Comparison of ENCODE assay signal across 12 mouse cellular contexts in genomic region chr13:99030579-99031200, GRCm38 (mm10). TPM values are rescaled to one million over a fixed set of nuclear protein-coding genes. Genes with fewer than 3 reads are reported as not detected.
DNase-seq lines count a peak whose midpoint lies in the region; ATAC-seq and TF ChIP-seq lines count a peak whose summit lies in the region.
"Had no signal": no experiment of that assay in that cellular context is flagged by ENCODE, and none has a peak within 500 bp of the region (broad histone marks: within the 10 kb centered on the region; RNA-seq: fewer than 3 reads in every experiment).

No protein-coding gene starts in this region.

- H3K27ac ChIP-seq in bone marrow, adult 2 months (ENCODE audit: control insufficient read depth, insufficient read depth, low read depth, low read length, poor library complexity), result peak overlapping the region; percentile 68
- H3K27ac ChIP-seq in hindbrain, embryonic 11.5 days (ENCODE audit: low read depth, low read length), result no peak overlapping the region
- H3K27ac ChIP-seq in midbrain, embryonic 15.5 days, result peak overlapping the region; percentile 78
- no peak overlapping the region for H3K27ac ChIP-seq in gastrocnemius, adult 2 months

- no peak for TF ChIP-seq POLR2A in bone marrow, adult 2 months (IDR thresholded peaks at IDR 0.05; ENCODE audit: borderline replicate concordance, control insufficient read depth, low read depth, low read length)

- H3K36me3 ChIP-seq in hindbrain, embryonic 11.5 days (ENCODE audit: control insufficient read depth, insufficient read depth, low read length), result no peaks in the 10 kb centered on the region
- H3K36me3 ChIP-seq in midbrain, embryonic 15.5 days (replicated peaks), result no peaks in the 10 kb centered on the region

- TF ChIP-seq CTCF in bone marrow, adult 2 months (IDR thresholded peaks at IDR 0.05; ENCODE audit: control insufficient read depth, insufficient read depth, low read length), result no peak
- TF ChIP-seq CTCF in gastrocnemius, adult 2 months (IDR thresholded peaks at IDR 0.05), result no peak

- intact Hi-C loops in gastrocnemius, adult 2 months (cut with DNase I), result no loop called here

- no peaks in the 10 kb centered on the region for H3K9me3 ChIP-seq in hindbrain, embryonic 11.5 days (ENCODE audit: control insufficient read depth, low read length)
- no peaks in the 10 kb centered on the region for H3K9me3 ChIP-seq in midbrain, embryonic 15.5 days

- 35% methylated on average over 15 of the region's 15 CpGs for WGBS in bone marrow, adult 2 months
- 45% methylated on average over 15 of the region's 15 CpGs for WGBS in hindbrain, embryonic 11.5 days
- WGBS in midbrain, embryonic 15.5 days, result 20% methylated on average over 15 of the region's 15 CpGs

- H3K9ac ChIP-seq in hindbrain, embryonic 11.5 days (ENCODE audit: low read depth, low read length), result no peak overlapping the region
- H3K9ac ChIP-seq in midbrain, embryonic 15.5 days, result no peak overlapping the region

- no peak for ATAC-seq in hindbrain, embryonic 11.5 days (ENCODE audit: low FRiP score)
- ATAC-seq in midbrain, embryonic 15.5 days (replicated peaks), result peak; percentile 77

- peaks cover 5% of the 10 kb centered on the region for H3K4me1 ChIP-seq in bone marrow, adult 2 months (ENCODE audit: control insufficient read depth, insufficient read depth, low read length)
- peaks cover 6% of the 10 kb centered on the region; the same call in 1 of the 2 replicates for H3K4me1 ChIP-seq in hindbrain, embryonic 11.5 days (replicated peaks; ENCODE audit: control insufficient read depth, insufficient read depth, low read length)
- H3K4me1 ChIP-seq in midbrain, embryonic 15.5 days, result peaks cover 25% of the 10 kb centered on the region

- DNase-seq in embryo, embryonic 11 days, result peak; percentile 18
- DNase-seq in embryo, embryonic 10 days (ENCODE audit: low spot score), result no peak
- DNase-seq in hindbrain, embryonic 11.5 days (ENCODE audit: low spot score), result peak; percentile 12
- no peak for DNase-seq in gastrocnemius, adult 2 months
- DNase-seq in frontal cortex, postnatal 36 days (ENCODE audit: low spot score in 2 of 2), result no peak
- DNase-seq in frontal cortex, adult 2 months (ENCODE audit: extremely low spot score in 1 of 2, low spot score in 1 of 2), result no peak
- DNase-seq: kidney, adult 8-10 months had no signal

- no peaks in the 10 kb centered on the region for H3K27me3 ChIP-seq in hindbrain, embryonic 11.5 days (ENCODE audit: control insufficient read depth, insufficient read depth, low read length)
- H3K27me3 ChIP-seq in midbrain, embryonic 15.5 days (replicated peaks), result no peaks in the 10 kb centered on the region

- H3K4me3 ChIP-seq in bone marrow, adult 2 months (replicated peaks; ENCODE audit: control insufficient read depth, low read depth, low read length), result no peak overlapping the region
- no peak overlapping the region for H3K4me3 ChIP-seq in hindbrain, embryonic 11.5 days (ENCODE audit: low read depth, low read length)
- H3K4me3 ChIP-seq in midbrain, embryonic 15.5 days, result no peak overlapping the region
- no peak overlapping the region for H3K4me3 ChIP-seq in gastrocnemius, adult 2 months

- H3K4me2 ChIP-seq in hindbrain, embryonic 11.5 days (replicated peaks; ENCODE audit: low read depth, low read length), result no peak overlapping the region
- peak overlapping the region; percentile 34 for H3K4me2 ChIP-seq in midbrain, embryonic 15.5 days

RNA-seq across cellular contexts. Expression of gene 1700024P04Rik, which starts 46.3 kb away (rescaled TPM):
- polyA plus RNA-seq in bone marrow, adult 2 months (2011; ENCODE audit: insufficient read depth, insufficient read length, low replicate concordance, missing spikeins), result not detected in 2 replicates
- polyA plus RNA-seq in hindbrain, embryonic 11.5 days (2014; fragmentation: Nextera tagmentation; extraction: Ambion mirVana), result not detected in 2 replicates
- polyA plus RNA-seq in midbrain, embryonic 15.5 days (2015; fragmentation: Nextera tagmentation; extraction: Ambion mirVana), result not detected in 2 replicates
- total RNA-seq in gastrocnemius, adult 2 months (2021), result not detected
- not detected in 2 replicates for polyA plus RNA-seq in frontal cortex, adult 2 months (2012; rRNA removed)
- polyA plus RNA-seq: C2C12; heart, embryonic 14.5 days; lung, embryonic 16.5 days had no signal

Comparison
In these comparisons a context has a peak if more than half of its experiments do, and no peak if none do; other contexts are left out.
1. DNase-seq: peak in embryo, embryonic 11 days (single experiment) and hindbrain, embryonic 11.5 days (single experiment); none in embryo, embryonic 10 days (single experiment), gastrocnemius, adult 2 months (single experiment), frontal cortex, postnatal 36 days (0 of 2) and frontal cortex, adult 2 months (0 of 2).
2. H3K27ac ChIP-seq: peak in bone marrow, adult 2 months (single experiment) and midbrain, embryonic 15.5 days (single experiment); none in hindbrain, embryonic 11.5 days (single experiment) and gastrocnemius, adult 2 months (single experiment).